Mouse (Mus musculus): ENCODE results near the gene Otop3.

The Otop3 gene

DNA sequence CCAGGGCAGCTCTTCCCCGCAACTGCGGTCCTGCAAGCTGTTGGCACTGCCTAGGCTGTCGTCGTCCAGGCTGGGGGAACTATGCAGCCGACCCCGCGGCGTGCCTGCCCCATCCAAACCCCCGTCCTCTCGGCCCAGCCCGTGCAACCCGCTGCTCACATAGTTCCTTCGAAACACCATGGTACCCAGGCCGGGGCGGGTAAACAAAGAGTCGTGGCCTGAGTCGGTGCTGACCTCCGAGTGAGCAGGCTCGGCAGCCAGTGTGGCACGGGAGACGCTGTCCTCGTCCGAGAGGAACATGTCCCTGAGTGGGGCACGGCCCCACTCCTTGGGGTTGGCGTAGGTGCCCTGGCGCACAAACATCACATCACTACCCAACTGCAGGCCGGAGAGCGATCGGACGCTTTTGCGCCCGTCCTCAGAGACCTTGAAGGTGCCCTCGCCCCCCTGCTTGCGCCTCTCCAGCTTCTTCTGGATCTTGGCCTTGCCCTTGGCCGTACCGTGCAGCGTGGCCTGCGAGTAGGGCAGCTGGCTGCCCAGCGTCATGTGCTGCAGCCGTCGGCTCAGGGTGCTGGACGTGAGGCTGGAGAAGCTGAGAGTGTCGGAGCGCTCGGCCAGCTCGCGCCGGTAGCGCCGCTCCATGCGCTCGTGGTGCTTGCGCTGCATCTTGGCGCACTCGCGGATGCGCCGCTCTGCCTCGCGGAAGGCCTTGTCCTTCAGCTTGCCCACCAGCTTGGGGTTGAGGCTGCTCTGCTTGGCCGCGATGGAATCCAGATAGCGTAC, 16.1 kb upstream of the Otop3 start:
- in situ Hi-C loops (cut with MboI, MseI) = loop anchor here (5.0 kb wide), 1 partner anchor 39 kb away; no protein-coding TSS in a partner anchor

GRCm38 (mm10) chr11:115319704-115320383, 14.7 kb upstream of the Otop3 start:
- in situ Hi-C loops (cut with MboI, MseI) = loop anchor here (5.0 kb wide), 1 partner anchor 37 kb away; no protein-coding TSS in a partner anchor

- in situ Hi-C loops (cut with MboI, MseI) = no loop called here
Measured at GRCm38 (mm10) chr11:115321906-115322693, 12.4 kb upstream of the Otop3 start, which contains the start of gene Ush1g. Gene Ush1g (minus strand): TSS chr11:115322041.

DNA sequence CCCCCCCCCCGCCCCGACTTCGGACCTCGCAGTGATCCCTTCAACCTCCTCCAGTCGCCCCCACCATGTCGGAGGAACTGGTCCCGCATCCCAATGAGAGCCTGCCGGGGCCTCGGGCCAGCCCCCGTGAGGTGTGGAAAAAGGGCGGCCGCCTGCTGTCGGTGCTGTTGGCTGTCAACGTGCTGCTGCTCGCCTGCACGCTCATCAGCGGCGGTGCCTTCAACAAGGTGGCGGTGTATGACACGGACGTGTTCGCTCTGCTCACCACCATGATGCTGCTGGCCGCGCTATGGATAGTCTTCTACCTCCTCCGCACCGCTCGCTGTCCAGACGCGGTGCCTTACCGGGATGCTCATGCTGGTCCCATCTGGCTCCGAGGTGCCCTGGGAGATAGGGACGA, 11.2 kb upstream of the Otop3 start:
- in situ Hi-C loops (cut with MboI, MseI) = no loop called here

DNA sequence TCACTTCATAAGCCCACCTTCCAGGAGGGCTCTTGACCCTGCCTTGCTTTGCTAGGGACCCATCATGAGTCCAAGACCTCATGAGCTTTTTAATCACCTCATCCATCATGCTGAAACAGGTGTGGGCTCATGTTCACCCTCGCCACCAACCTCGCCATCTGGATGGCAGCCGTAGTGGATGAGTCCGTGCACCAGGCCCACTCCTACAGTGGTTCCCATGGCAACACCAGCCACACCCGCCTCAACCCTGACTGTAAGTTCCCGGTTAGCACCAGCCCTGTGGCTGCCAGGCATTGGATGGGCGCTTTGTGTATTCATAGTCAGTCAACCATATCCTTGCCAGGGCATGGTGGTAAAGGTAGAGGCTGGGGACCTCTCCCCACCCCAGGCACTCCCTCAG, 7.8 kb upstream of the Otop3 start:
- in situ Hi-C loops (cut with MboI, MseI) = no loop called here

- in situ Hi-C loops (cut with MboI, MseI) = no loop called here
Measured at GRCm38 (mm10) chr11:115329339-115329738, 5.2 kb upstream of the Otop3 start.

DNA sequence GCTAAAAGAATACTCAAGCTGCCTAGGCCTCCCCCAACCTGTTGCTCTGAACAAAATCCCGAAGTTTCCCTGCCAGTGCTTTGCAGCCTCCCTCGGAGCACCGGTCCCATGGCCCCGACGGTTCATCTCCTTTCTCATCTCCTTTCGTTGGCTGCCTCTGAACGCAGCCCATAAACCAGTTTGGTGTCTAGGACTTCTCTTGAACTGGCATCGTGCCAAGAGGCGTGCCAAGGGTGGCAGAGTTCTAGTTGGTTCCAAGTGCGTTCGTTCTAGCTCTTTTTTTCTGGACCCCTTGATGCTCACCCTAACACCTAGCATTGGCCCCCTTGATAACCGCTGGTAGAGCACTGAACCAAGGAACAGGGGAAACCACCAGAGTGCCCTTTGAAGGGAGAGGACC, 692 bp downstream of the Otop3 start:
- in situ Hi-C loops (cut with MboI, MseI) = loop anchor here (10.0 kb wide), 1 partner anchor 1150 kb away; no protein-coding TSS in a partner anchor

- in situ Hi-C loops (cut with MboI, MseI) = loop anchor here (10.0 kb wide), 1 partner anchor 1151 kb away; no protein-coding TSS in a partner anchor
Measured at GRCm38 (mm10) chr11:115336115-115336514, 1.6 kb downstream of the Otop3 start.

- in situ Hi-C loops (cut with MboI, MseI) = loop anchor here (10.0 kb wide), 1 partner anchor 1153 kb away; no protein-coding TSS in a partner anchor
Measured at GRCm38 (mm10) chr11:115337350-115337749, 2.8 kb downstream of the Otop3 start.

DNA sequence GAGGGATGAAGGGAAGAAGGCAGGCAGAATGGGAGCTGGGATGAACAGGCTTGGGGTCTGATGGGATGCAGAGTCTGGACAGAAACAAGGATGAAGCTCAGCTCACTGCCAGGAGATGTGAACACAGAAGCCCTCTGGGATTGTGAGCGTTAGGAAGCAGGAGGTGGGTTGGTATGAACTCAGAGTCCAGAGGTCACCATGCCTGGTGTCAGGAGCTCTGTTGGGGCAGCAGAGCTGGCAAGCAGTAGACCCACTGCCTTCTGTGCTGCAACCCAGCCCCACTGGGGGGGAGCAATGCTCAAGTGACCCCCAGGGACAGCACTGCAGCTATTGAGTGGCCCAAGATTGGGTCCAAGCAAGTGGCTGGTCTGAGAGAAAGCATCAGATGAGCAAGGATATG, 3.3 kb downstream of the Otop3 start:
- in situ Hi-C loops (cut with MboI, MseI) = loop anchor here (10.0 kb wide), 1 partner anchor 1153 kb away; no protein-coding TSS in a partner anchor

DNA sequence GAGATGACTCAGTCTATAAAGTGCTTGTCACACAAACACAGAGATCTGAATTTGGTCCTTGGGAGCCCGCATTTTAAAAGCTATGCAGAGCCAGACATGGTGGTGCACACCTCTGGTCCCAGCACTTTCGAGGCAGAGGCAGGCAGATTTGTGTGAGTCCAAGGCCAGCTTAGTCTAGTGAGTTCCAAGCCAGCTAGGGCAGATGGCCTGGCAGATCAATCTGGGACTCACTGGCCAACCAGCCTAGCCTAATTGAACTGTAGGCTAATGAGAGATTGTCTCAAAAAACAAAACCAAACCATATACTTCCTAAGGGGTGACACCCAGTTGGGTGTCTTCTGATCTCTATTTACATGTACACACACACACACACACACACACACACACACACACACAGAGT, 6.7 kb downstream of the Otop3 start:
- in situ Hi-C loops (cut with MboI, MseI) = no loop called here

DNA sequence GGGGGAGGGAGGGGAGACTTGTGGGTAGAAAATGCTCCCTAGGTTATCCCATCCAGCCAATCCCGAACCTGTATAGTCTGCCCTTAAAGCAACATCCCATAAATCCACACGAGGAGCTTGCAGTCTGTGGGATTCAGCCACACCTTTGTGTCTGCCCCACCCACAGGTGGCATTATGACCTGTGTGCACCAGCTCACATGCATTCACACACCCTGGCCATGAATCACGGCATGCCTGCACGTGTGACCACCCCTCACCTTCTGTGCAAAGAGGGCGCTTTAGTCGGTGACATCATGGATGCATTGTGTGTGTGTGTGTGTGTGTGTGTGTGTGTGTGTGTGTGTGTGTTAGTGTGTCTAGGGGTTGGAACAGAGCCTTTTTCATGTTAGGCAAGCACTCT, 7.3 kb downstream of the Otop3 start:
- in situ Hi-C loops (cut with MboI, MseI) = no loop called here

GRCm38 (mm10) chr11:115344967-115345366, 10.4 kb downstream of the Otop3 start:
- in situ Hi-C loops (cut with MboI, MseI) = no loop called here

GRCm38 (mm10) chr11:115345515-115345914, 11.0 kb downstream of the Otop3 start:
- in situ Hi-C loops (cut with MboI, MseI) = no loop called here

GRCm38 (mm10) chr11:115348681-115349248, 14.2 kb downstream of the Otop3 start:
- in situ Hi-C loops (cut with MboI, MseI) = no loop called here

- in situ Hi-C loops (cut with MboI, MseI) = no loop called here
Measured at GRCm38 (mm10) chr11:115349976-115350375, 15.4 kb downstream of the Otop3 start.

DNA sequence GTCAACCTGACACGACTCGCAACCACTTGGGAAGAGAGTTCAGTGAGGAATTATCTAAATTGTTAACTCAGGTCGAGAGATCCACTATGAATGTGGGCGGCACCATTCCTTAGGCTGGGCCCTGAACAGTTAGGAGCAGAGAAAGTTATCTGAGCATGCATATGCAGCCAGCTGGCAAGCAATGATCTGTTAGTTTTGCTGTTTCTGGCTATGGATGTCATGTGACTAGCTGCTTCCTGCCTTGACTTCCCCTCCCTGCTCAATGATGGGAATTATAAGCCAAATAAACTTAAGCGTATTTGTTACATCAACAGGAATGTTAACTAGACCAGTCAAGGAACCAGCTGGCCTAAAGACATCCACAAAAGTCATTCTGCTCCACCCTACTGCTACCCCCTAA, 18.8 kb downstream of the Otop3 start:
- in situ Hi-C loops (cut with MboI, MseI) = no loop called here

DNA sequence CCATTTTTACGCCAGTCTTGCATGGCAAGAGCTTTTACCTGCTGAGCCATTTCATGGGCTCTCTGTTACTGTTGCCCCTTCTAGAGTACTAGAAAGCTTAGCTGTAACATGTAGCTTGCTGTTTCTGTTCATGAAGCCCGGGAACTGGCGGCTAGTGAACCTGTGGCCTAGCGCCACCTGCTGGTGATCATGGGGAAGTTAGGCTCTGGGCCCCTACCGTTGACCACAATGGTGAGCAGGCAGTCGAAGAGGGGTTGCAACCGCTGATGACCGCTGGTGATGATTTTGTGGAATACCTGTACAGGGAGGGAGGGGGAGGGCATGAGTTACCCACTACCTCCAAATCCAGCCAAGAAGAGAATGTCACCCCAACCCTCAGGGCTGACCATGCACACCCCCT, 19.7 kb downstream of the Otop3 start:
- in situ Hi-C loops (cut with MboI, MseI) = no loop called here

GRCm38 (mm10) chr11:115358468-115358867, 23.9 kb downstream of the Otop3 start:
- in situ Hi-C loops (cut with MboI, MseI) = loop anchor here (5.0 kb wide), 2 partner anchors 41 to 114 kb away; no protein-coding TSS in a partner anchor

DNA sequence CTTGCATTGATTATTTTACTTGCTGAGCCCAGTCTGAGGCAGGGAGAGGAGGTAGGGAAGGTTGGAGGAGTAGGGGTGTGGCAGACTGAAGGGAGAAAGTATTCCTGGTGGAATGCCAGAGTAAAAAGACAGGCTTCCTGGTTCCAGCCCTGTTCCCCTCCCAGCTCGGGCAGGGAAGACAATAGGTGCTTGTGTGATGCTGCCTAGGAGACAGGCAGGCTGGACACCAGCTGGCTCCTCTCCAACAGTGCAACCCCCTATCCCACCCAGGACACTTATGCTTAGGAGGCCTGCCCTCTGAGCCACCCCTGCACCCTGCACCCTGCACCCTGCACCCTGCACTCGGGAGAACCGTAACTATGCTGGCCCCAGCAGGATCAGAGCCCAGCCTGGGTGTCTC, 24.8 kb downstream of the Otop3 start:
- in situ Hi-C loops (cut with MboI, MseI) = loop anchor here (5.0 kb wide), 2 partner anchors 42 to 113 kb away; no protein-coding TSS in a partner anchor

- in situ Hi-C loops (cut with MboI, MseI) = loop anchor here (5.0 kb wide), 2 partner anchors 42 to 113 kb away; no protein-coding TSS in a partner anchor
Measured at GRCm38 (mm10) chr11:115359726-115360125, 25.2 kb downstream of the Otop3 start.

All from T-helper 1 cell (primary cell).